Mouse (Mus musculus) midbrain, embryonic 16.5 days (tissue): Measurements from ENCODE around the gene Pkn3. TPM values are rescaled to one million over a fixed set of nuclear protein-coding genes. Genes with fewer than 3 reads are reported as not detected.
A peak's percentile ranks its signal among the peaks of the same experiment; 100 is the strongest.

ENCODE experiments used
- ATAC-seq: fragments of 200-750 bp; cut with Nextera tagmentation; 2 replicates; pipeline ENCODE4 v1.8.0; 2017; ENCODE audit warnings: moderate TSS enrichment
- H3K27ac ChIP-seq: fragments of 300-500 bp; sonication (generic); 2 replicates; pipeline ENCODE4 v1.5.1; 2014; ENCODE audit warnings: mild to moderate bottlenecking, low read length, mixed read lengths
- H3K27me3 ChIP-seq: fragments of 300-500 bp; sonication (generic); 2 replicates; pipeline ENCODE4 v1.6.1; 2014; ENCODE audit warnings: low read depth, low read length, mixed read lengths; ENCODE audit not compliant: control insufficient read depth, insufficient read depth
- H3K36me3 ChIP-seq: fragments of 300-500 bp; sonication (generic); 2 replicates; pipeline ENCODE4 v1.6.1; 2014; ENCODE audit warnings: mild to moderate bottlenecking, low read length, moderate library complexity, mixed read lengths; ENCODE audit not compliant: control insufficient read depth, insufficient read depth
- H3K4me1 ChIP-seq: fragments of 300-500 bp; sonication (generic); 2 replicates; pipeline ENCODE4 v1.6.1; 2014; ENCODE audit warnings: mild to moderate bottlenecking, low read length, mixed read lengths; ENCODE audit not compliant: control insufficient read depth, insufficient read depth
- H3K4me2 ChIP-seq: fragments of 300-500 bp; sonication (generic); 2 replicates; pipeline ENCODE4 v1.6.1; 2014; ENCODE audit warnings: mild to moderate bottlenecking, low read length, mixed read lengths
- H3K4me3 ChIP-seq: fragments of 300-500 bp; sonication (generic); 2 replicates; pipeline ENCODE4 v1.5.1; 2014; ENCODE audit warnings: low read depth, mild to moderate bottlenecking, low read length, moderate library complexity, mixed read lengths
- H3K9ac ChIP-seq: fragments of 300-500 bp; sonication (generic); 2 replicates; pipeline ENCODE4 v1.6.1; 2014; ENCODE audit warnings: low read depth, low read length, mixed read lengths
- H3K9me3 ChIP-seq: fragments of 300-500 bp; sonication (generic); replicated peaks from 2 replicates; pipeline ENCODE4 v1.6.1; 2014; ENCODE audit warnings: mild to moderate bottlenecking, low read length, mixed read lengths; ENCODE audit not compliant: control insufficient read depth, poor library complexity, severe bottlenecking
- WGBS: fragments of 180-500 bp; shearing (Covaris S2); extraction: QIAGEN DNeasy Blood & Tissue Kit; methylation state at CpG from one replicate; pipeline ENCODE4 v1.1.7; 2014; 5-methylcytosine and 5-hydroxymethylcytosine counted together
- polyA plus RNA-seq: library from polyadenylated mRNA; unstranded; fragments of >200 nt; fragmentation: Nextera tagmentation; extraction: Ambion mirVana; gene quantifications from 2 replicates; pipeline ENCODE4 v1.2.1, GENCODE M21; 2015

The Pkn3 gene
- polyA plus RNA-seq, 1 experiment from 2014 or later: 1.5 TPM

DNA sequence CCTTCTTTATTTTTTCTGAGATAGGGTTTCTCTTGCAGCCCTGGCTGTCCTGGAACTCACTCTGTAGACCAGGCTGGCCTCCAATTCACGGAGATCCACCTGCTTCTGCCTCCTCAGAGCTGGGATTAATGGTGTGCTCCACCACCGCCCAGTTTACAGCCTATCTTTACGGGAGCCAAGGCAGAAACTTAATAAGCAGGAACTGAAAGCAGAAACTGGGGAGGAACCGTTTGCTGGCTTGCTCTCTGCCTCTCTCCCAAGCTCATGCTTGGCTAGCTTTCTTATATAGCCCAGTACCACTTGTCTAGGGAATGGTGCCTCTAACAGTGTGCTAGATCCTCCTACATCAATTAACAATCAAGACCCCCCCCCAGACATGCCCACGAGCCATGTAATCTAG lies 6.6 kb downstream of the Pkn3 start:
- Histone ChIP-seq H3K4me2 (peak overlapping the region; percentile 46), H3K9ac (no peak overlapping the region), H3K9me3 (no peaks in the 10 kb centered on the region), H3K27ac (no peak overlapping the region), H3K4me3 (no peak overlapping the region), H3K36me3 (no peaks in the 10 kb centered on the region), H3K4me1 (peaks cover 3% of the 10 kb centered on the region; the same call in 1 of the 2 replicates), H3K27me3 (no peaks in the 10 kb centered on the region)
- ATAC-seq: no peak
- 54% methylated on average over 5 of the region's 5 CpGs for WGBS

DNA sequence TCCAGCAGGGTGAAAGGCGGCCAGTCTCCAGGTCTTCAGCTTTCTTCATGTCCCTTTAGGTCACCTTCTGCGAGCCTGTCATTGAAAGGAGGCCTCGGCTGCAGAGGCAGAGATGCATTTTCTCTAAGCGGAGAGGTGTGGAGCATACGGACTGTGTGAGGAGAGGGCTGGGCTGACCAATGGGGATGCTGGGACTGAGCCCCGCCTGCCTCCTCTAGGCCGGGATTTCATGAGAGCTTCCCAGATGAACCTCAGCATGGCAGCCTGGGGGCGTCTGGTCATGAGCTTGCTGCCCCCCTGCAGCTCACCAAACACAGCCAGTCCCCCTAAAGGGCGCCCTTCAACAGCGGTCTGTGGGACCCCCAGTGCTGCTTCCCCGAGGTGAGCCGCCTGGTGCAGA lies 7.1 kb downstream of the Pkn3 start:
- 6% methylated on average over 12 of the region's 12 CpGs for WGBS
- no peaks in the 10 kb centered on the region for H3K9me3 ChIP-seq
- no peaks in the 10 kb centered on the region for H3K27me3 ChIP-seq
- peaks cover 3% of the 10 kb centered on the region; the same call in 1 of the 2 replicates for H3K4me1 ChIP-seq
- H3K36me3 ChIP-seq: no peaks in the 10 kb centered on the region
- peak overlapping the region; percentile 46 for H3K4me2 ChIP-seq
- peak overlapping the region; percentile 4; the same call in 1 of the 2 replicates for H3K4me3 ChIP-seq
- peak overlapping the region; percentile 27 for H3K9ac ChIP-seq
- no peak overlapping the region for H3K27ac ChIP-seq
- no peak for ATAC-seq

GRCm38 (mm10) chr2:30087310-30087709 lies 9.8 kb downstream of the Pkn3 start:
- Histone ChIP-seq H3K4me2 (no peak overlapping the region), H3K36me3 (peaks cover 3% of the 10 kb centered on the region; the same call in 1 of the 2 replicates), H3K9ac (no peak overlapping the region), H3K27ac (no peak overlapping the region), H3K9me3 (no peaks in the 10 kb centered on the region), H3K4me1 (peaks cover 3% of the 10 kb centered on the region; the same call in 1 of the 2 replicates), H3K4me3 (no peak overlapping the region), H3K27me3 (no peaks in the 10 kb centered on the region)
- 94% methylated on average over 4 of the region's 4 CpGs for WGBS
- ATAC-seq: no peak

DNA sequence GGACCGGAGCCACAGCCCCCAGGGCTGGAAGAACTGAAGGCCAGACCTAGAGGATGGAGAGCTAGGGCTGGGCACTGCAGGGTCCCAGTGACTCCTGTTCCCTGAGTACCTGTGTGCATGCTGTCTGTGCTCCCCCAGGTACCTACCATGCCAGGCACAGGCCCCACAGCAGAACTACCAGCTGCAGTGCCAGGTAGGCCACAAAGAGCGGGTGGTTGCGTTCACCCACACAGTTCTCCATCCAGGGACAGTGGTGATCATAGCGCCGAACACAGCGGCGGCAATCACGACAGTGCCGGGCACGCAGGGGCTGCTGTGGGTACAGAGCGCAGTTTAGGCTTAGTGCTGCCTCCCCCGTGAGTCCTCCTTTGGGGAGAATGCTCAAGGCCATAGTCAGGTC lies 14.0 kb downstream of the Pkn3 start:
- peaks cover 3% of the 10 kb centered on the region; the same call in 1 of the 2 replicates for H3K36me3 ChIP-seq
- no peaks in the 10 kb centered on the region for H3K9me3 ChIP-seq
- ATAC-seq: no peak
- no peak overlapping the region for H3K27ac ChIP-seq
- no peak overlapping the region for H3K4me2 ChIP-seq
- no peak overlapping the region for H3K4me3 ChIP-seq
- no peak overlapping the region for H3K9ac ChIP-seq
- WGBS: 96% methylated on average over 12 of the region's 12 CpGs
- peaks cover 12% of the 10 kb centered on the region for H3K4me1 ChIP-seq
- H3K27me3 ChIP-seq: no peaks in the 10 kb centered on the region

GRCm38 (mm10) chr2:30092280-30092918 lies 14.9 kb downstream of the Pkn3 start:
- Histone ChIP-seq H3K27me3 (no peaks in the 10 kb centered on the region), H3K9me3 (no peaks in the 10 kb centered on the region), H3K9ac (no peak overlapping the region), H3K27ac (no peak overlapping the region), H3K4me2 (peak overlapping the region; percentile 93), H3K4me1 (peaks cover 12% of the 10 kb centered on the region), H3K4me3 (peak overlapping the region; percentile 65; the same call in 1 of the 2 replicates), H3K36me3 (peaks cover 3% of the 10 kb centered on the region; the same call in 1 of the 2 replicates)
- 57% methylated on average over 6 of the region's 6 CpGs for WGBS
- ATAC-seq: no peak

- ATAC-seq: peak; percentile 97
- Histone ChIP-seq H3K9me3 (no peaks in the 10 kb centered on the region), H3K27me3 (no peaks in the 10 kb centered on the region), H3K4me1 (peaks cover 12% of the 10 kb centered on the region), H3K4me3 (peak within 1 kb of the TSS; percentile 65), H3K27ac (peak within 1 kb of the TSS; percentile 57), H3K36me3 (peaks cover 6% of the 10 kb centered on the region; the same call in 1 of the 2 replicates), H3K4me2 (peak within 1 kb of the TSS; percentile 93), H3K9ac (peak within 1 kb of the TSS; percentile 71)
- WGBS: 0% methylated on average over 49 of the region's 51 CpGs
Measured at GRCm38 (mm10) chr2:30093471-30094207, 16.2 kb downstream of the Pkn3 start, which contains the start of gene Zdhhc12. TSS of gene Zdhhc12 (minus strand) at chr2:30093648.

GRCm38 (mm10) chr2:30094208-30094588 lies 16.7 kb downstream of the Pkn3 start:
- WGBS: 3% methylated on average over 13 of the region's 13 CpGs
- Histone ChIP-seq H3K4me3 (peak overlapping the region; percentile 65), H3K4me2 (peak overlapping the region; percentile 93), H3K27me3 (no peaks in the 10 kb centered on the region), H3K27ac (peak overlapping the region; percentile 57), H3K9me3 (no peaks in the 10 kb centered on the region), H3K9ac (peak overlapping the region; percentile 71), H3K36me3 (peaks cover 6% of the 10 kb centered on the region; the same call in 1 of the 2 replicates), H3K4me1 (peaks cover 12% of the 10 kb centered on the region)
- peak; percentile 7 for ATAC-seq

GRCm38 (mm10) chr2:30095882-30096527 lies 18.5 kb downstream of the Pkn3 start:
- Histone ChIP-seq H3K36me3 (peaks cover 8% of the 10 kb centered on the region; the same call in 1 of the 2 replicates), H3K9ac (no peak overlapping the region)
- whole genome bisulfite sequencing: 85% methylated on average over 2 of the region's 2 CpGs

More at GRCm38 (mm10) chr2:30095882-30096527, 18.5 kb downstream of the Pkn3 start:
- no peaks in the 10 kb centered on the region for H3K27me3 ChIP-seq
- no peak overlapping the region for H3K4me2 ChIP-seq
- H3K4me1 ChIP-seq: peaks cover 12% of the 10 kb centered on the region
- no peaks in the 10 kb centered on the region for H3K9me3 ChIP-seq
- H3K27ac ChIP-seq: no peak overlapping the region
- no peak for ATAC-seq
- no peak overlapping the region for H3K4me3 ChIP-seq
